Mouse (Mus musculus): ENCODE measurements around the gene Eda.
"Not testable (repeated sequence)": the region's sequence is repeated elsewhere in the genome, so short reads cannot be mapped to it uniquely, and the experiment has no call there.

Gene Eda

DNA sequence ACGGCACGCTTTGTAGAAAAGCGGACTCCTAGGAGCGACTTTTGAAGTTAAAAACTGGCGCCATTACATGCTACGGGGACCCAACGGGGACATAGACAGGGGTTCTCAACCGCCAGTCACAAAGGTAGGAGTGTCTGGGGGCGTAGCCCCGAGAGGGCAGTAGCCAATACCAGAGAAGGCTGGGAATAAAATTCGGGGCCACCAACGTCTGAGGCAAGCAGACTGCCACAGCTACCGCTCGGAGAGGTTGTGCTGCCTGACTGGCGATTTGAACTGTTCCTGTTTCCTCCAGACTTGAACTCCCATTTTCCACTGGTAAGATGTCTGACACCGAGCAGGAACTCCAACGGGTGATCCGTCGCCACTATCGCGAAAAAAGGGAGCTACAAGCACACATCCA lies 453.3 kb downstream of the Eda start, which contains the start of gene Otud6a:
Gene Otud6a (plus strand): TSS at position 321 of the 400 bp plus-strand sequence.
- DNase-seq = no peak

DNA sequence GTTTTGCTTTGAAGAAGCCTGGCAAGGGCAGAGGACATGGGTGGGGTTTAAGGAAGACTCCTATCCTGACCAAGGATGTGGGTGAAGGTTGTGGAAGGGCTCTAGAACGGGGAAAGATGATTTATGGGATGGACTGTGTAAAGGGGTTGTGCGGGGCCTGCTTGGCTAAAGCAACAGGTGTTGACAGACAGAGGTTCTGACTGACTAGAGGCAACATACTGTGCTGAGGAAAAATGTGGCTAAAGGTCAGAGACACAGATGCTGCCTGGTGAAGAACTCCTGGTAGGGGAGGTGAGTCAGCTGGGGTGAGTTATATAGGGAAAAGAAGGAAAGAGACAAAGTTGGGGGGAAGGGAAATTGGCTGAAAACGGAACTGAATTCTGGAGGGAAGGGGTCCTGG lies 456.9 kb downstream of the Eda start:
- DNase-seq = no peak

DNA sequence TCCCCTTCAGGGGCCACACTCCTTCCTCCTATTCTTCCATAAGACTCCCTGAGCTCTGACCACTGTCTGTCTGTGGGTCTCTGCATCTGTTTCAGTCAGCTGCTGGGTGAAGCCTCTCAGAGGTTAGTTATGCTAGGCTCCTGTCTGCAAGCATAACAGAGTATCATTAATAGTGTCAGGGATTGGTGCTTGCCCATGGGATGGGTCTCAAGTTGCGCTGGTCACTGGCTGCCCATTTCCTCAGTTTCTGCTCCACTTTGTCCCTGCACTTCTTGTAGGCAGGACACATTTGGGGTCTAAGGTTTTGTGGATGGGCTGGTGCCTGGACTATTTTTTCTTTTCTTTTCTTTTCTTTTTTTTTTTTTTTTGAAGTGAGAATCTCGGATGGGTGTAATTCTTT lies 467.2 kb downstream of the Eda start, which contains the start of gene Awat2:
Gene Awat2 (minus strand): TSS at position 101 of the 400 bp plus-strand sequence.
- DNase-seq = not testable (repeated sequence)

DNA sequence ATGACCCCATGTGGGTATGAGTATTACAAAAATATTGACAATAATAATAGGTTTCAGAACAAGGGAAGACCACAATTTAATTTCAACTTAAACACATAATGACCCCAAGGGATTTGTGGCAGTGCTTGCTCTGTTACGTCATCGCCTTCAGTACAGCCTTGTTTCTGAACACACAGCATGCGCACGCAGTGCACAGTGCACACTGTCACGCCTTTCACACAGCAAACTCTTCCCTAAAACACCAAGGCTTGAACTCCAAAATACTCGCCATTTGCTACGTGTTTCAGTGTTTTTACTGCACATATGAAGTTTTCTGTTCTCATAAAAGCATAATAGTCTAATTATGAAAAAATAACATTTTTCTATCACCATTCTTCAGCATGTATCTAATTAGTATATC lies 468.1 kb downstream of the Eda start:
- DNase-seq = no peak
